ENCODE assay signal across 8 mouse cellular contexts in the genomic region with DNA sequence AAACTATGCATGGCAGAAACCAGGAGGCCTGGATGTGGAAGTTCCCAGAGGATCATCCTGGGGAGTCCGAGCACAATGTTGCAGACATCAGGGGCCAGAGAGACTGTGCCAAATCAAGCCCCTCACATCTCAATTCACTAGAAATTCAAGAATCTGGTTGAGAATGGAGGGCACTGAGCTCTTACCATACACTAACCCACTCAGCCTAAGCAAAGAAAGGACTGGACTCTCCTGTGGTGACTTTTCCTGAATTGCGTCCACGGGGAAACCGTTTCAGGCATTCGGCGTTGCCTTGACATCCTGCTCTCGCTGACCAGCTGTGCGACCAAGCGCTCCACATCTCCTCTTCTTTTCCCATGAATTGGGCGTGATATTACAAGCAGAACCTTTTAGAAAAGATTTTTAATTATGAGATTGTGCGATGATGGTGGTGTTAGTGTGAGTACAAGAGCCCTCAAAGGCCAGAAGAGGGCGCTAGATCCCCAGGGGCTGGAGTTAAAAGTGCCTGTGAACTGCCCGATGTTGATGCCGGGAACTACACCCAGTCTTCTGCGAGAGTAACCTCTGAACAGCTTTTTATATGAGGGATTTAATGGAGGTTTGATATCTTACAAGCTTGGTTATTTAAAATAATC. TPM values are rescaled to one million over a fixed set of nuclear protein-coding genes. Genes with fewer than 3 reads are reported as not detected.
A peak's percentile ranks its signal among the peaks of the same experiment; 100 is the strongest.
DNase-seq lines count a peak whose midpoint lies in the region; ATAC-seq and TF ChIP-seq lines count a peak whose summit lies in the region.

No protein-coding gene starts in this region.

- peak; percentile 76 for TF ChIP-seq CTCF in E14TG2a.4 (conservative IDR thresholded peaks at IDR 0.05; ENCODE audit: low read length)

- no peak overlapping the region for H3K4me3 ChIP-seq in E14TG2a.4 (replicated peaks; ENCODE audit: low read length)
- H3K4me3 ChIP-seq in kidney, embryonic 16.5 days (ENCODE audit: low read length): peak overlapping the region; percentile 4
- H3K4me3 ChIP-seq in stomach, embryonic 14.5 days (ENCODE audit: low read depth, low read length): no peak overlapping the region

- DNase-seq in 416B (ENCODE audit: low read depth): peak; percentile 83
- peak; percentile 55 to 65 for DNase-seq in cerebellum, adult 18-20 months
- peak; percentile 72 for DNase-seq in forelimb bud, embryonic 11.5 days (ENCODE audit: low read depth, low spot score)

- H3K4me1 ChIP-seq in E14TG2a.4 (replicated peaks; ENCODE audit: low read depth, low read length): peaks cover 6% of the 10 kb centered on the region; the same call in 1 of the 2 replicates
- no peaks in the 10 kb centered on the region for H3K4me1 ChIP-seq in kidney, embryonic 16.5 days (ENCODE audit: insufficient read depth, low read length)
- H3K4me1 ChIP-seq in stomach, embryonic 14.5 days (ENCODE audit: control insufficient read depth, insufficient read depth, low read length): 0 out of 2 replicates have a peak, but pooled peaks cover 4% of the 10 kb centered on the region

- no peaks in the 10 kb centered on the region for H3K36me3 ChIP-seq in E14TG2a.4 (ENCODE audit: insufficient read depth, low read length)
- no peaks in the 10 kb centered on the region for H3K36me3 ChIP-seq in kidney, embryonic 16.5 days (ENCODE audit: insufficient read depth, low read length)
- no peaks in the 10 kb centered on the region for H3K36me3 ChIP-seq in stomach, embryonic 14.5 days (ENCODE audit: control insufficient read depth, insufficient read depth, low read length)

- ATAC-seq in kidney, embryonic 16.5 days (ENCODE audit: low FRiP score, low TSS enrichment): peak; percentile 68
- peak; percentile 60 for ATAC-seq in megakaryocyte, adult 5-6 weeks (ENCODE audit: poor library complexity, severe bottlenecking)
- no peak for ATAC-seq in stomach, embryonic 14.5 days (ENCODE audit: insufficient number of reproducible peaks, insufficient read depth, low FRiP score, low read depth)
- ATAC-seq in monocyte, adult 5-6 weeks (replicated peaks; ENCODE audit: insufficient number of reproducible peaks, low FRiP score, low TSS enrichment, poor library complexity, severe bottlenecking): no peak

- H3K4me2 ChIP-seq in kidney, embryonic 16.5 days (replicated peaks; ENCODE audit: low read depth, low read length): peak overlapping the region; percentile 43
- peak overlapping the region; percentile 32 for H3K4me2 ChIP-seq in stomach, embryonic 14.5 days (replicated peaks; ENCODE audit: low read depth, low read length)

- no peak overlapping the region for H3K9ac ChIP-seq in kidney, embryonic 16.5 days (replicated peaks; ENCODE audit: low read length)
- H3K9ac ChIP-seq in stomach, embryonic 14.5 days (replicated peaks; ENCODE audit: low read depth, low read length): no peak overlapping the region

- H3K27me3 ChIP-seq in E14TG2a.4 (ENCODE audit: insufficient read depth, low read length): peaks cover 11% of the 10 kb centered on the region
- H3K27me3 ChIP-seq in kidney, embryonic 16.5 days (ENCODE audit: insufficient read depth, low read length): no peaks in the 10 kb centered on the region
- H3K27me3 ChIP-seq in stomach, embryonic 14.5 days (ENCODE audit: control insufficient read depth, insufficient read depth, low read length): no peaks in the 10 kb centered on the region

- H3K27ac ChIP-seq in kidney, embryonic 16.5 days (ENCODE audit: low read length): no peak overlapping the region
- no peak overlapping the region for H3K27ac ChIP-seq in stomach, embryonic 14.5 days (ENCODE audit: low read length)

- peaks cover 10% of the 10 kb centered on the region for H3K9me3 ChIP-seq in E14TG2a.4 (ENCODE audit: low read length)
- no peaks in the 10 kb centered on the region for H3K9me3 ChIP-seq in kidney, embryonic 16.5 days (ENCODE audit: low read length)
- no peaks in the 10 kb centered on the region for H3K9me3 ChIP-seq in stomach, embryonic 14.5 days (ENCODE audit: control insufficient read depth, low read depth, low read length)

- WGBS in kidney, embryonic 16.5 days: 35% methylated on average over 15 of the region's 15 CpGs
- 41% methylated on average over 15 of the region's 15 CpGs for WGBS in stomach, embryonic 14.5 days

RNA-seq across cellular contexts. Expression of gene Sypl, which starts 43.0 kb away (rescaled TPM):
- 142 and 145 TPM in 2 replicates for polyA plus RNA-seq in kidney, embryonic 16.5 days (2015; fragmentation: Nextera tagmentation; extraction: Ambion mirVana)
- 114 and 117 TPM in 2 replicates for total RNA-seq in megakaryocyte, adult 5-6 weeks (2015)
- 50.6 and 62.0 TPM in 2 replicates for total RNA-seq in megakaryocyte, adult 5-6 weeks (2017)
- 137 and 150 TPM in 2 replicates for polyA plus RNA-seq in stomach, embryonic 14.5 days (2014; fragmentation: Nextera tagmentation; extraction: Ambion mirVana)
- 47.0 to 58.3 TPM (median 51.6 TPM) in 3 replicates for total RNA-seq in monocyte, adult 5-6 weeks (2017)

Comparison
In these comparisons a context has a peak if more than half of its experiments do, and no peak if none do; other contexts are left out.
1. ATAC-seq: peak in kidney, embryonic 16.5 days (single experiment) and megakaryocyte, adult 5-6 weeks (single experiment); none in stomach, embryonic 14.5 days (single experiment) and monocyte, adult 5-6 weeks (single experiment).
2. Peak in every context shown above with its lines, with median percentiles within 50 percentile points of each other: DNase-seq.